Mouse (Mus musculus): ENCODE results near the gene Prc1.

GRCm38 (mm10) chr7:80280032-80280431, 14.2 kb upstream of the Prc1 start:
- TF ChIP-seq POLR2A (IDR thresholded peaks at IDR 0.05; ENCODE audit: control insufficient read depth, low read depth, low read length) (no peak), CTCF (IDR thresholded peaks at IDR 0.05; ENCODE audit: control insufficient read depth, insufficient read depth, insufficient replicate concordance, low read depth, low read length) (no peak)

All from testis, adult 2 months (tissue).